Mouse (Mus musculus): ENCODE results near the gene Stxbp2.

GRCm38 (mm10) chr8:3690774-3691173, 60.0 kb downstream of the Stxbp2 start:
- TF ChIP-seq POLR2A (IDR thresholded peaks at IDR 0.05; ENCODE audit: low read depth, low read length) (no peak), CTCF (IDR thresholded peaks at IDR 0.05; ENCODE audit: extremely low read depth, insufficient read length, insufficient replicate concordance, low read depth, low read length) (no peak)
